Mouse (Mus musculus) gastrocnemius, postnatal 36 days (tissue): ENCODE measurements at regions not wholly inside any gene's neighbourhood (a gene's known extent, or its start where the extent isn't known, plus 50 kb on each side); places are given as distances from the start of the nearest gene placed in this dataset.

Source experiments
- DNase-seq, 2 experiments: peaks; one replicate each; pipeline ENCODE4 v3.0.0; 2022
- intact Hi-C: fragments of 180-260 bp; cut with DNase I; formaldehyde crosslinking; loops from one replicate; pipeline ENCODE4 v1.15.1; 2025

GRCm38 (mm10) chr12:45443512-45444190 is 369.1 kb upstream of the Stxbp6 start:
- intact Hi-C loops: no loop called here
- DNase-seq: no peak

- intact Hi-C loops: no loop called here
Measured at GRCm38 (mm10) chr12:45442474-45442873, 368.0 kb upstream of the Stxbp6 start.

GRCm38 (mm10) chr12:45439745-45440144 is 365.2 kb upstream of the Stxbp6 start:
- intact Hi-C loops: no loop called here
- no peak for DNase-seq

More at GRCm38 (mm10) chr12:45442474-45442873, 368.0 kb upstream of the Stxbp6 start:
- no peak for DNase-seq

- DNase-seq: no peak
- intact Hi-C loops: no loop called here
Measured at GRCm38 (mm10) chr12:45437271-45437670, 362.8 kb upstream of the Stxbp6 start.

GRCm38 (mm10) chr12:45399436-45399835 is 324.9 kb upstream of the Stxbp6 start:
- intact Hi-C loops: loop anchor here (5.0 kb wide), 1 partner anchor 327 kb away; the partner anchor contains the start of gene Stxbp6

GRCm38 (mm10) chr12:45384864-45385263 is 310.4 kb upstream of the Stxbp6 start:
- intact Hi-C loops: no loop called here
- no peak for DNase-seq

More at GRCm38 (mm10) chr12:45399436-45399835, 324.9 kb upstream of the Stxbp6 start:
- DNase-seq: no peak
